Mouse (Mus musculus) heart, postnatal 10 days (tissue): ENCODE results near the gene Gm34653. TPM values are rescaled to one million over a fixed set of nuclear protein-coding genes. Genes with fewer than 3 reads are reported as not detected.

ENCODE experiments used
- DNase-seq, 2 experiments: peaks; one replicate each; pipeline ENCODE4 v3.0.0; 2021
- intact Hi-C: fragments of 180-260 bp; cut with DNase I; formaldehyde crosslinking; loops from one replicate; pipeline ENCODE4 v1.15.1; 2025
- total RNA-seq, 2 experiments: library from RNA; stranded (reverse); gene quantifications; 2 replicates each; pipeline ENCODE4 v1.2.3; 2021

Gm34653 gene
- total RNA-seq, 2 experiments from 2014 or later, result not detected

DNA sequence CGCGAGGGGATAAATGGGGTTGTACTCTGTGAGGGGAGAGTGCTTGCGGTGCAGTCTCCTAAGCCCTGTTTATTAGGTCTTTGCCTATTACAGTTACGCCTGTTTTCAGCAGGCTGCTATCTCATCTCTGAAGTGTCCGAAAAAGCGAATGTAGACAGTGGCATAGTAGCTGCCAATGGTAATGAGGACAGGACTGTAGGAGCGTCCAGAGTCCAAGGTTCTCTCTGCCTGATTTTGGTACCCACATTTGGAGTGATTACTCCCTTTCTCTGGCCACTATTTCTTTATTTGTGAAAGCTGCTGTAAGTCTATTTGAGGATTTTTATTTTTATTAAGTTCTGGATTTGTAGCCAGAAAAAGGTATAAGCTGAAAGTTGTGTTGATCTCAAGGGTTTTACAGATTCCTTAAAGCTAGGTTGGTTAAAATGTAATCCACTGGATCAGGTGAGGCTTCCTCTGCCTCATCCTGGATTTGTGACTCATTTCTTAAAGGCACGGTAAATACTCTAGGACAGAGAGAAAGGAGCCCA lies 42.1 kb downstream of the Gm34653 start, which contains the start of gene Psmd5:
TSS of gene Psmd5 (minus strand) at position 153 of the 530 bp plus-strand sequence.
- intact Hi-C loops, result loop anchor here (2.0 to 5.0 kb wide), 2 partner anchors 30 to 97 kb away; no protein-coding TSS in a partner anchor
- DNase-seq, result no peak

DNA sequence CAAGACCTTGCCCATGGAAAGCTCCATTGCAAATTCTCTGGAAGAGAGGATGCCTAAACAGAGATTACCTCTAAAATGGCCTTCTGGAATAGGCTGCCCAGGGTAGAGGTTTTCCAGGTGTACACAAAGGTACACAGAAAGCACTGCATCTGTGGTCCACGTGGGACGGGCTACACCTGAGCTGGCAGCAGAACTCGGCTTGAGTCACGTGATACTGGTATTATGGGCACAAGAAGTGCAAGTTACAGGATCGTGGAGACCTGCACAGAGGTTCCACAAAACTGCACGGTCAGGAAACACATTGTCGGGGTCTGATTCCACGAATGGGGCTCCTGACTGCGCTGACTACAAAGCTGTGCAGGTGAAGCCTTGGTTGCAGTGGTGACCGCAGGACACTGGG lies 47.2 kb downstream of the Gm34653 start:
- DNase-seq, result no peak
- intact Hi-C loops, result no loop called here

DNA sequence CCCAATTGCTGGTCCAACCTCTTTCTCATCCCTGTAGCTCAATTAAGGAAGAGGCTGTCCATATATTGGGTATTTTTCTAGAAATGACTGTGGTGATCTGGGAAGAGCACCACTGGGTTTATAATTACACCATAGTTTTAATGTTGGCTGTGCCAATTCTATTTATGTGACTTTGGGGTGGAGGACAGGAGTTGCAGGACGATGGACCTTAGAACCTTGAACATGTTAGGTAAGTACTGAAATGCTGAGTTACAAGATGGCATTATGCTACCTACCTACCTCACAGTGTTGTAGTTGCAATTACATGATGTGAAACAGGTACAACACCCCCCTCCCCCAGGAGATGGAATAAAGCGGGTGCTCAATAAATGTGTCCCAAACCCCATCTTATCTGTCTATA lies 50.0 kb downstream of the Gm34653 start:
- no peak for DNase-seq
- intact Hi-C loops, result no loop called here

DNA sequence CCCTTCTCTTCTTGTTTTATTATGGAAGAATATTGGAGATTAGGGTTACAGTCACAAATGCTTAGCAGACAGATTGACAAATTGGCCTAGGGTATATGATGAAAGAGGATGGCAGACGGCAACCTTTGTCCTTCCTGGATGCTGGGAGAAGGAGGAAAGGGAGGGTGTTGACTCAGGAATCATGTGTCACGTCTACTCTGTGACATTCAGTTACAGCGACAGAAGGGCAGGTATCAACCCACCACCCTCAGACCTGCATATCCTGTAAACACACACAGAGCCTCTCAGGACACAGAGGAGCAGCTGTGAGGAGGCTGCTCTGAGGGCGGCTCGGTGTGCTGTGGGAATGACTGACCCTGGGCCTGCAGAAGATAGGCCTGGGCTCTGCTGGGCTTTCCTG lies 50.4 kb downstream of the Gm34653 start:
- DNase-seq, result no peak
- intact Hi-C loops, result no loop called here

DNA sequence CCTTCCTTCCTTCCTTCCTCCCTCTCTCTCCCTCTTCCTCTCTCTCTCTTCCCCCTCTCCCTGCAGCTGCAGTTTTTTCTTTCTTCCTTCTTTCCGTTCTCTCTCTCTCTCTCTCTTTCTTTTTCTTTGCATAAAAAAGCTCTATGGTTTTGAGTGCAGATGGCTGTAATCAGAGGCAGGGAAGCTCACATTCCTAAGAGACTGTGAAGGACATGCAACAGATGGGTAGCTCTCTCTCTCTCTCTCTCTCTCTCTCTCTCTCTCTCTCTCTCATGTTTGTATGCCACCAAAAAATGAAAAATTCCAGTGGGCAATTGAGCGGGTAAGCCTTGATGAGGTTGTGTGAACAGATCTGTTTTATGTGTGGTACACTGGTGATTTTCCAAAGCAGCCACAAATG lies 51.4 kb downstream of the Gm34653 start:
- no peak for DNase-seq
- intact Hi-C loops, result no loop called here

Other genes starting within 250 kb of the Gm34653 start
- 10 to 100 TPM; 45.7 to 48.1 TPM for gene Gapvd1, start 77.8 kb upstream of the Gm34653 start, total RNA-seq
- gene Hspa5, start 61.0 kb upstream of the Gm34653 start, total RNA-seq, result 100 to 1,000 TPM; 390 to 403 TPM
- gene Rabepk, start 33.1 kb upstream of the Gm34653 start, total RNA-seq, result 10 to 100 TPM; 13.0 to 16.7 TPM
- 10 to 100 TPM; 56.1 to 62.8 TPM for gene Fbxw2, start 6.7 kb upstream of the Gm34653 start, total RNA-seq
- gene Cutal, start 41.4 kb downstream of the Gm34653 start, total RNA-seq, result under 1 TPM; 0.31 to 0.77 TPM
- 10 to 100 TPM; 15.7 to 18.6 TPM for gene Psmd5, start 42.0 kb downstream of the Gm34653 start, total RNA-seq
- 1 to 10 TPM; 3.5 to 3.8 TPM for gene Phf19, start 81.0 kb downstream of the Gm34653 start, total RNA-seq
- 1 to 10 TPM; 1.3 to 1.8 TPM for gene Traf1, start 128.8 kb downstream of the Gm34653 start, total RNA-seq
- not detected for gene Hc, start 228.4 kb downstream of the Gm34653 start, total RNA-seq